Mouse (Mus musculus): ENCODE results near the gene Mef2c.

Mef2c gene

DNA sequence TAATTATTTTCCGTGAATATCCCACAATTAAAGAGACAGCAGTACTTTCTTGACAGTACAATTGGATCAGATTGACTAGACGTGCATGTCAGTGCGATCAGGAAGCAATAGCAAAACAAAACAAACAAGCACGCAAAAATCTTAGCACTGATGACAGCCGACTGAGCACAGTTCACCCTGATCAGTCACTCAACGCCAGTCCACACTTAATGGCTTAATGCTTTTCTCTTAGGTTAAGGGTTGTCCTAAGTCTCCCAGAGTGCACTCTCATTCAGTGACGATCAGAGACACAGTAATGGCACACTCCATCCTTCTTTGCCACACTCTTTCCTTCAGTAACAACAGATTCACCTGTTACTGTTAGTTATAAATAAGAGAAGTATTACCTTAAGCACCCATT lies 157.3 kb downstream of the Mef2c start:
- DNase-seq (ENCODE audit: low spot score in 2 of 2), result no peak

DNA sequence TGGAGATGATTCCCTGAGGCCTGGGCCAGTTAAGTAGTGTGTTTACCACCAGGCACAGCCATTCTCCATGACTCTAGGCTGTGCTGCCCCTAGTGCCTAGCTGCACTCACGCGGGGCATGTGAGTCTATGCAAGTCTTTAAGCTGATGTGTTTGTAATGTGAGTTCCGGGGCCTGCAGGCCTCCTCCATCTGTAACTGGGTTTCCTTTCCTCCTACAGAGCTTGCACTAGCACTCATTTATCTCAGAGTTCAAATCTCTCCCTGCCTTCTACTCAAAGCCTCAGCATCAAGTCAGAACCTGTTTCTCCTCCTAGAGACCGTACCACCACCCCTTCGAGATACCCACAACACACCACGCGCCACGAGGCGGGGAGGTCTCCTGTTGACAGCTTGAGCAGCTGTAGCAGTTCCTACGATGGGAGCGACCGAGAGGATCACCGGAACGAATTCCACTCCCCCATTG lies 158.3 kb downstream of the Mef2c start:
- DNase-seq (ENCODE audit: low spot score in 2 of 2), result no peak

DNA sequence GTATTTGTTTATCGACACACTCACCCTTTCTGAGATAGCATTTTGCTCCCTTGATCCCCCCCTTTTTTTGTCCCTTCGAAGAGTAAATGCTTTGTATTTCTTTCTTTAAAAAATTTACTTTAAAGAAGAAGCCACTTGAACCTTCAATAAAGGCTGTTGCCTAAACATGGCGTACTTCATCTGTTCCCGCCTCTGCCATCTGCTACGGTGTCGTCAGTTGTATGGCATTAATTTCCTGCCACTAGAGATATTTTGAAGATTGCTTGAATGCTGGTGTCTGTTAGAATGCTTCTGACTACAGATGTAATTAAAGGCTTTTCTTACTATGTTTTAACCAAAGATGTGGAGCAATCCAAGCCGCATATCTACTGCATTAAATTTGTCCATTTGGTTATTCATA lies 162.3 kb downstream of the Mef2c start:
- DNase-seq (ENCODE audit: low spot score in 2 of 2), result no peak

DNA sequence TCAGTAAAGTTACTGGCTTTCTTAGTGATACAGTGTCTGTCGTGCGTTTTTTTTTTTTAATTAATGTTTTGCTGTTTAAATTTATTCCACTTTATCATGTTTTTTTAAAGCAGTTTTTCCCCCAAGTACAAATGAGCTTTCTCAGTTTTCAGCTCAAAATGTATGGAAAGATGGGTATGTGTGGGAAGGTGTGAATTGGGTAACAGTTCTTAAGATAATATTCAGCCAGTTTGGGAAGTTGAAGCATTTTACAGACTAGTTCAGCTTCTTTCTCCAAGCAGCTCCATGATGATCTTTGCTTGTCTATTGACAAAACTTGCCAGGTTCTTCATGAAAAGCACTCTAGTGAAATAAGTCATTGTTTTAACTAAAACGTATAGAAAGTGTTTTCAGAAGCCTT lies 163.2 kb downstream of the Mef2c start:
- no peak for DNase-seq (ENCODE audit: low spot score in 2 of 2)

DNA sequence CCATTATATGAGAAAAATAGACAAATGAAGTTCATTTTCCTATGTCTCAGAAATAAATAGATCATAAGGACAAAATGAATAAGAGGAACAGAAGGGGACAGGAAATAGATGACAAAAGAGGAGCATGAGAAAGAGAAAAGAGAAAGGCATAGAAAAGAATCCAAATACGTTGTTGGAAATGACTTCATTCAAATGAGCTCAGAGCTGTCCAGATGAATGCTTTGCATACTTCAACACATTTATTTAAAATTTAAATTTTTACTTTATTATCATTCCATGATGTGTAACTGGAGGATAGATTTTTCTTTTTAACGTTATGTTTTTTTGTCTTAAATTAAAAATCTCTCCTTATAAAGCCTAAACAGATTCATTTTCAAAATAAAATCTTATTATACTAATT lies 203.8 kb downstream of the Mef2c start:
- no peak for DNase-seq (ENCODE audit: low spot score in 2 of 2)

DNA sequence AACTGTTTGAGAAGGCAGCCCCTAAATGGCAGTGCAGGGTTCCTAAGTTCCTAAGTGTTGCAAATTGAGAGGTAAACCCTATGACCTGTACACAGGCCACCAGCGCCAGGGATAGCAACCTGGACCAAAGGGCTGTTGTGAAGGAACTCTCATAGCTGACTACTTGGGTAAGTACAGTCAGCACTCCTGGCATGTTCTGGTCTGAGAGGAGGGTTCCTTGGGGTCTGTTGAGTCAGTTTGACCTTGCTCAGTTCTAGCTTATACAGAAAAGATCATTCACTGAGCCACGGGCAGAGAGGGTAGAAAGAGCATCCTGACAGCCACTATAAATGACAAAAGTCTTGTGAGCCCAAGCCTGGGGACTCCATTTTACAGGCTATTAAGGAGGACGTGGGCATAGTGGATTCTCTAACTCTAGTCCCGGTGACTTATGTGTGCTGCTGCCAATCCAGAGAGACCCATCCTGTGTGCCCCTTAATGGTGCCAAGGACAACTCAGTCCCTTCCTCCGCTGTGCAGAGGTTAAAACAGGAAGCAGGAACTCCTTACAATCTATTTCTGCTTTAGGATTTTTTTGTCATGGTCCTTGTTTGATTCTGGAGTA lies 209.0 kb downstream of the Mef2c start:
- DNase-seq (ENCODE audit: low spot score in 2 of 2), result no peak

DNA sequence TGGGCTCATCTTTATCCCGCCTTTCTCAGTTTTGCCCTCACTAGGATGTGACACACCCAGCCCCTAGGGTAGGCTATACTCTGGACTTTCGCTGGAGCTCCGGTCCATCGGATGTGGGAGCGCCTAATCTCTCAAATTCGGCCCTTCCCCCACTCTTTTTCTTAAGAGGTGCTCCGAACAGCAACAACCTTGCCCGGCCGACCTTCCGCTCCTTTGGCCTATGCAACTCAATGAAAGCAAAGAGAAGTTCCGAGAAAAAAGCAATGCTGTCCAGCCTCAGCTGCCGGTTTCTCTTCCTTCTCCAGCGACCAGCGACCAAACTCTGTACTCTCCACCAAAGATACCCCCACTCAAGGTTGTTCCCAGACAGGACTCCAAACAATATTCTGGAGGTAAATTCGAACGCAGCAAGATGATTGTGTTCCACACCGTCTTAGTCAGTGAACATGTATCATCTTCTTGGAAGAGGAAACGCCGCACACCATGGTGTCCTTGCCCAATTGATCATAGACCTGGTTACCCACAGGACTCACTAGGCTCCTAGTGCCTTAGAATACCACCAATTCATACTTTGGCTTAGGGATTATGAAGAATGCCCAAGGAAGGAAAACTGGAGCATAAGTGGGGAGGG lies 209.9 kb downstream of the Mef2c start:
- DNase-seq (ENCODE audit: low spot score in 2 of 2), result no peak

DNA sequence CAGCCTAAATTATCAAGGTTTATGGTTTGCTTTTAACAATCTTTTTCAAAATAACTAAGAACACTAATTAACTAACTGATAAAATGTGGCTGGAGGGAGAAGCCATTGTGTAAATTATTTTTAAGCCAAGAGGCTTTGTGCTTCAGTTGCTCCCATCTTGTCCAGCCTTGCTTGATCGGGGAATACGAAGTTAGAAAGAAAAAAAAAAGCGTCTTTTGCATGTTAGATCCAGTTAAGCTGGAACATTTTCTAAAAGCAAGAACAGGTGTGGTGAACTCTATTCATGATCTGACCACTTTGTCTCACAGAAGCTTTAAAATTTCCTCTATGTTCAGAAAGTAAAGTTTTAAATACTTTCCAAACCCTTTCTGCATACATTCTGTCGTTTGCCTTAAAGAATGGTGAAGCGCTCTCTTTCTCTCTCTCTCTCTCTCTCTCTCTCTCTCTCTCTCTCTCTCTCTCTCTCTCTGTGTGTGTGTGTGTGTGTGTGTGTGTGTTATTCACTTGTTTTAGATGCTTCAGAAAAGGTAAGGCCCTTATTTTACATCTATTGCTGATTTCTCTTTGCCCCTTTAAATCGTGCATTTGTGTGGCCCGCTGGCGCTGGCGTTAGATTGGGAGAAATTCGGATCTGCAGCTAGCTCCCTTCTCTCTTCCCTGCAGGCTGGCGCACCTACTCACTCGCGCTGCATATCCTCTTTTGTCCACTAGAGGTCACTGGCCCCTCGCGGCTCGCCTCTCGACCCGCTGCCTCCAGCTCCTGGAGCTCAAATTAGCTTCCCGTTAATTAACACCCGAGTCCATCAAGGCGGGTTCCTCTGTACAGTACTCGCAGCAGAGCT lies 210.9 kb downstream of the Mef2c start:
- DNase-seq (ENCODE audit: low spot score in 2 of 2), result peak; percentile 43 to 57

DNA sequence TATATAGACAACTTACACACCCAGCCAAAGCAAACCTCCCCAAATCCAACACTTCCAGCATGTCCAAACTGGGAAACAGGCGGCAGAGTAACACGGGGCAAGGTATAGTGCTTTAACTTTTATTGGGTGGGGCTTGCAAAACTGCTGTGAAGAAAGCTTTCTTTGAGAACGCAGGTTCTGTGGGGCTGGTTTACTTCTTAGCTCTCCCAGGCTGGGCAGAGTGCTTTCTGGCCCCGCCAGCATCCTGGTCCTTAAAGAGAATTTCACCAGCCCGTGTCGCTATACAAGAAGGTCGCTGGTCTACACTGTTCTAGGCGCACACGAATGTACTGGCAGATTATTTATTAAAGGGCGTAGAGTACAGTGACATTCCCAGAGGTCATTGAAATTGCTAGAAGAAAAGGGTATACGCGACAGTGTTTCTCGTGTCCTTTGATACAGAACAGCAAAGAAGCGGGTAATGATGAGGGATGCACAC lies 211.5 kb downstream of the Mef2c start:
- no peak for DNase-seq (ENCODE audit: low spot score in 2 of 2)

DNA sequence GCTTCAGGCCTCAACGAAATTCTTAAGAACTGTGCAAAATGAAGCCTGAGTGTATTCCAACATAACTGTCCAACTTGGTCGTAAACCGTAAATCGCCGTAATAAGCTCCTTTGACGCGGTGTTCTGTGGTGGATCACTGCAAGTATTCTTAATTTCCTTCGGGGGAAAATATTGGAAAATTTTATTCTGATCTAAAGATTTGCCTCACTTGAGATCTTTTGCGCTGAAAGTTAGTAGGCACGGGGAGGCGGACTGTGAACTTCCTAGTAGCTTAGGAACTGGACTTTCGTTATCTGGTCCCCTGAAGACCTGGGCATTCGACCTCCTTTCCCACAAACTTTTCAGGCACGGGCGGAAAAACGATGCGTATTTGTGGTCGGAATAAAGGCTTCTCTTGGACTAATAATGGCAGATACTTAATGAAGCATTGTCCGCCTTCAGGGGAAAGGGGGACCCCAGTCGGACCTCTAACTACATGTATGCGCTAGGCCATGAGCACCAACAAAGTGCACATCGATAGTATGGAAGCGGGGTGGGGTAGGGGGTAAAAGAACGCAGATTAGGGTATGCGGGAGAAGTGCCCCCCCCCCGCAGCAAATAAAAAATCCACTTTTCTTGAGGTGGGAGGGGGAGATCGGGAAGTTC lies 212.3 kb downstream of the Mef2c start:
- DNase-seq (ENCODE audit: low spot score in 2 of 2), result no peak
